ENCODE assay signal across 24 mouse cellular contexts in the genomic region with DNA sequence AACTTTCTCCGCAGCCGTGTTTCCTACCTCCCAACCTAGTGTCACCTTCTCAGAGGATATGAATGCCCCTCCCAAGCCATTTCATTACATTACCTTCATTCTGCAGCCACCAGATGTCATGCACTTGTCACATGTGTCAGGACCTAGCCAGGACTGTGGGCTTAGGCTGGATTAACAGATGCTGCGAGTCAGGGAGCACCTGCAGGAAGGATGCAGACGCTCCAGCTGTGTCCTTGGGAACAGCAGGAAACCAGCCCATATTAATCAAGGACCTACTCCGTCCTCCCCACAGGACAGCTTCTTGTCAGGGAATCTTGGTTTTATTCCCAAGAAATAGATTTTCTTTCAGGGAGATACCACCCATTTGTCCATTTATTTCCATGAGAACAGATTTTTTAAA. TPM values are rescaled to one million over a fixed set of nuclear protein-coding genes. Genes with fewer than 3 reads are reported as not detected.
DNase-seq lines count a peak whose midpoint lies in the region; ATAC-seq and TF ChIP-seq lines count a peak whose summit lies in the region.
"Had no signal": no experiment of that assay in that cellular context is flagged by ENCODE, and none has a peak within 500 bp of the region (broad histone marks: within the 10 kb centered on the region; RNA-seq: fewer than 3 reads in every experiment).

No protein-coding gene starts in this region.

- H3K9me3 ChIP-seq in hindbrain, embryonic 13.5 days, result no peaks in the 10 kb centered on the region
- no peaks in the 10 kb centered on the region for H3K9me3 ChIP-seq in hindbrain, embryonic 12.5 days (replicated peaks)
- no peaks in the 10 kb centered on the region for H3K9me3 ChIP-seq in stomach, embryonic 16.5 days (replicated peaks; ENCODE audit: control insufficient read depth, low read length)
- H3K9me3 ChIP-seq in stomach, postnatal 0 days (ENCODE audit: control insufficient read depth, low read length), result no peaks in the 10 kb centered on the region
- H3K9me3 ChIP-seq in kidney, embryonic 14.5 days (ENCODE audit: control insufficient read depth, low read length), result no peaks in the 10 kb centered on the region
- H3K9me3 ChIP-seq: embryonic facial prominence, embryonic 13.5 days; forebrain, embryonic 13.5 days; limb, embryonic 15.5 days; lung, embryonic 15.5 days had no signal

- no peak for TF ChIP-seq CTCF in stomach, postnatal 0 days (IDR thresholded peaks at IDR 0.05; ENCODE audit: low read depth)

- H3K4me2 ChIP-seq in hindbrain, embryonic 13.5 days, result no peak overlapping the region
- H3K4me2 ChIP-seq in hindbrain, embryonic 12.5 days (replicated peaks), result no peak overlapping the region
- no peak overlapping the region for H3K4me2 ChIP-seq in stomach, embryonic 16.5 days (ENCODE audit: low read depth, low read length)
- no peak overlapping the region for H3K4me2 ChIP-seq in stomach, postnatal 0 days (replicated peaks; ENCODE audit: low read depth)
- no peak overlapping the region for H3K4me2 ChIP-seq in kidney, embryonic 14.5 days (replicated peaks; ENCODE audit: low read depth, low read length)
- H3K4me2 ChIP-seq: embryonic facial prominence, embryonic 13.5 days; forebrain, embryonic 13.5 days; limb, embryonic 15.5 days; lung, embryonic 15.5 days had no signal

- H3K4me3 ChIP-seq in hindbrain, embryonic 13.5 days, result no peak overlapping the region
- H3K4me3 ChIP-seq in hindbrain, embryonic 12.5 days, result no peak overlapping the region
- H3K4me3 ChIP-seq in stomach, embryonic 16.5 days (replicated peaks; ENCODE audit: low read length), result no peak overlapping the region
- no peak overlapping the region for H3K4me3 ChIP-seq in stomach, postnatal 0 days (ENCODE audit: low read depth, low read length)
- no peak overlapping the region for H3K4me3 ChIP-seq in kidney, embryonic 14.5 days (ENCODE audit: low read length)
- H3K4me3 ChIP-seq: embryonic facial prominence, embryonic 13.5 days; forebrain, embryonic 13.5 days; limb, embryonic 15.5 days; lung, embryonic 15.5 days had no signal

- WGBS in hindbrain, embryonic 13.5 days, result 54% methylated on average over 5 of the region's 5 CpGs
- 54% methylated on average over 5 of the region's 5 CpGs for WGBS in hindbrain, embryonic 12.5 days
- 51% methylated on average over 5 of the region's 5 CpGs for WGBS in stomach, embryonic 16.5 days
- WGBS in stomach, postnatal 0 days, result 53% methylated on average over 5 of the region's 5 CpGs
- WGBS in kidney, embryonic 14.5 days, result 54% methylated on average over 5 of the region's 5 CpGs

- ATAC-seq in hindbrain, embryonic 13.5 days (ENCODE audit: low FRiP score), result no peak
- no peak for ATAC-seq in hindbrain, embryonic 12.5 days (ENCODE audit: low FRiP score)
- ATAC-seq in stomach, embryonic 16.5 days (ENCODE audit: insufficient read depth, low FRiP score), result no peak
- ATAC-seq in stomach, postnatal 0 days (ENCODE audit: low FRiP score, low TSS enrichment), result no peak
- ATAC-seq in kidney, embryonic 14.5 days (ENCODE audit: low FRiP score, low TSS enrichment), result no peak
- ATAC-seq: forebrain, embryonic 13.5 days; inflammation-experienced regulatory T-cells, adult 6 months had no signal

- no peak overlapping the region for H3K27ac ChIP-seq in hindbrain, embryonic 13.5 days
- H3K27ac ChIP-seq in hindbrain, embryonic 12.5 days, result no peak overlapping the region
- H3K27ac ChIP-seq in stomach, embryonic 16.5 days (ENCODE audit: low read length), result no peak overlapping the region
- H3K27ac ChIP-seq in stomach, postnatal 0 days (replicated peaks), result no peak overlapping the region
- no peak overlapping the region for H3K27ac ChIP-seq in kidney, embryonic 14.5 days (ENCODE audit: low read depth, low read length)
- H3K27ac ChIP-seq: embryonic facial prominence, embryonic 13.5 days; forebrain, embryonic 13.5 days; limb, embryonic 15.5 days; liver, embryonic 14.5 days; lung, embryonic 15.5 days had no signal

- TF ChIP-seq EP300 in stomach, postnatal 0 days (optimal IDR thresholded peaks at IDR 0.05), result no peak

- H3K9ac ChIP-seq in hindbrain, embryonic 13.5 days, result 0 out of 2 replicates have a peak overlapping the region, but pooled peaks have one; percentile 0
- H3K9ac ChIP-seq in hindbrain, embryonic 12.5 days, result no peak overlapping the region
- H3K9ac ChIP-seq in stomach, embryonic 16.5 days (ENCODE audit: low read length), result 0 out of 2 replicates have a peak overlapping the region, but pooled peaks have one; percentile 5
- H3K9ac ChIP-seq in stomach, postnatal 0 days (ENCODE audit: low read length), result no peak overlapping the region
- H3K9ac ChIP-seq in kidney, embryonic 14.5 days (ENCODE audit: low read depth, low read length), result no peak overlapping the region
- H3K9ac ChIP-seq: embryonic facial prominence, embryonic 13.5 days; forebrain, embryonic 13.5 days; limb, embryonic 15.5 days; liver, embryonic 14.5 days; lung, embryonic 15.5 days had no signal

- H3K27me3 ChIP-seq in hindbrain, embryonic 13.5 days, result no peaks in the 10 kb centered on the region
- H3K27me3 ChIP-seq in hindbrain, embryonic 12.5 days, result no peaks in the 10 kb centered on the region
- no peaks in the 10 kb centered on the region for H3K27me3 ChIP-seq in stomach, embryonic 16.5 days (ENCODE audit: control insufficient read depth, insufficient read depth, low read length)
- no peaks in the 10 kb centered on the region for H3K27me3 ChIP-seq in stomach, postnatal 0 days (ENCODE audit: control insufficient read depth, insufficient read depth, low read length)
- no peaks in the 10 kb centered on the region for H3K27me3 ChIP-seq in kidney, embryonic 14.5 days (ENCODE audit: control insufficient read depth, insufficient read depth, low read length)
- H3K27me3 ChIP-seq: embryonic facial prominence, embryonic 13.5 days; forebrain, embryonic 13.5 days; limb, embryonic 15.5 days; lung, embryonic 15.5 days had no signal

- peaks cover 7% of the 10 kb centered on the region for H3K4me1 ChIP-seq in hindbrain, embryonic 13.5 days (replicated peaks)
- peaks cover 3% of the 10 kb centered on the region; the same call in 1 of the 2 replicates for H3K4me1 ChIP-seq in hindbrain, embryonic 12.5 days
- H3K4me1 ChIP-seq in stomach, embryonic 16.5 days (ENCODE audit: control insufficient read depth, insufficient read depth, low read length), result no peaks in the 10 kb centered on the region
- no peaks in the 10 kb centered on the region for H3K4me1 ChIP-seq in stomach, postnatal 0 days (replicated peaks; ENCODE audit: control insufficient read depth, insufficient read depth)
- H3K4me1 ChIP-seq in kidney, embryonic 14.5 days (ENCODE audit: control insufficient read depth, insufficient read depth, low read length), result no peaks in the 10 kb centered on the region
- H3K4me1 ChIP-seq: lung, embryonic 15.5 days had no signal

- no peak for DNase-seq in stomach, postnatal 0 days (ENCODE audit: low spot score)
- peak; percentile 37 for DNase-seq in ZHBTc4 (ENCODE audit: low read depth, low spot score)
- no peak for DNase-seq in layer of hippocampus, postnatal 36 days
- DNase-seq: cerebellum, adult 11 months; cerebellum, postnatal 14 days; kidney, adult 18-20 months; kidney, postnatal 10 days; left cerebral cortex, postnatal 4 days; lung, postnatal 4 days; retina, postnatal 1 day; right cerebral cortex, postnatal 25 days; spleen, adult 18-20 months; thymus, adult 18-20 months; thymus, postnatal 4 days had no signal

- H3K36me3 ChIP-seq in hindbrain, embryonic 13.5 days, result peaks cover 38% of the 10 kb centered on the region
- peaks cover 33% of the 10 kb centered on the region for H3K36me3 ChIP-seq in hindbrain, embryonic 12.5 days
- peaks cover 15% of the 10 kb centered on the region for H3K36me3 ChIP-seq in stomach, embryonic 16.5 days (ENCODE audit: control insufficient read depth, insufficient read depth, low read length)
- peaks cover 9% of the 10 kb centered on the region for H3K36me3 ChIP-seq in stomach, postnatal 0 days (ENCODE audit: control insufficient read depth, insufficient read depth, low read length)
- peaks cover 35% of the 10 kb centered on the region for H3K36me3 ChIP-seq in kidney, embryonic 14.5 days (ENCODE audit: control insufficient read depth, insufficient read depth, low read length)

RNA-seq across cellular contexts. Expression of a gene that starts 6.4 kb away (rescaled TPM):
- 5.4 and 5.5 TPM in 2 replicates for polyA plus RNA-seq in hindbrain, embryonic 13.5 days (2015; fragmentation: Nextera tagmentation; extraction: Ambion mirVana)
- polyA plus RNA-seq in hindbrain, embryonic 12.5 days (2016; fragmentation: Nextera tagmentation; extraction: Ambion mirVana), result 9.1 and 9.2 TPM in 2 replicates
- polyA plus RNA-seq in stomach, embryonic 16.5 days (2015; fragmentation: Nextera tagmentation; extraction: Ambion mirVana), result 6.9 and 7.0 TPM in 2 replicates
- polyA plus RNA-seq in stomach, postnatal 0 days (2015; fragmentation: Nextera tagmentation; extraction: Ambion mirVana), result 3.0 and 3.2 TPM in 2 replicates
- 8.7 and 13.0 TPM in 2 replicates for polyA plus RNA-seq in kidney, embryonic 14.5 days (2014; fragmentation: Nextera tagmentation; extraction: Ambion mirVana)
- 10 to 100 TPM; 23.6 to 26.2 TPM for total RNA-seq in layer of hippocampus, postnatal 36 days (2021)

RNA-seq across cellular contexts. Expression of a gene that starts 14.2 kb away (rescaled TPM):
- polyA plus RNA-seq in hindbrain, embryonic 13.5 days (2015; fragmentation: Nextera tagmentation; extraction: Ambion mirVana), result 23.2 and 24.7 TPM in 2 replicates
- polyA plus RNA-seq in hindbrain, embryonic 12.5 days (2016; fragmentation: Nextera tagmentation; extraction: Ambion mirVana), result 24.8 and 26.9 TPM in 2 replicates
- polyA plus RNA-seq in stomach, embryonic 16.5 days (2015; fragmentation: Nextera tagmentation; extraction: Ambion mirVana), result 17.5 and 24.0 TPM in 2 replicates
- polyA plus RNA-seq in stomach, postnatal 0 days (2015; fragmentation: Nextera tagmentation; extraction: Ambion mirVana), result 10.0 and 11.2 TPM in 2 replicates
- 22.6 and 25.7 TPM in 2 replicates for polyA plus RNA-seq in kidney, embryonic 14.5 days (2014; fragmentation: Nextera tagmentation; extraction: Ambion mirVana)
- total RNA-seq in layer of hippocampus, postnatal 36 days (2021), result 10 to 100 TPM; 55.3 to 61.2 TPM

RNA-seq across cellular contexts. Expression of a gene that starts 27.5 kb away (rescaled TPM):
- 10.1 and 14.1 TPM in 2 replicates for polyA plus RNA-seq in hindbrain, embryonic 13.5 days (2015; fragmentation: Nextera tagmentation; extraction: Ambion mirVana)
- polyA plus RNA-seq in hindbrain, embryonic 12.5 days (2016; fragmentation: Nextera tagmentation; extraction: Ambion mirVana), result 11.7 and 12.2 TPM in 2 replicates
- polyA plus RNA-seq in stomach, embryonic 16.5 days (2015; fragmentation: Nextera tagmentation; extraction: Ambion mirVana), result 132 and 144 TPM in 2 replicates
- polyA plus RNA-seq in stomach, postnatal 0 days (2015; fragmentation: Nextera tagmentation; extraction: Ambion mirVana), result 65.9 and 71.9 TPM in 2 replicates
- 35.6 and 40.0 TPM in 2 replicates for polyA plus RNA-seq in kidney, embryonic 14.5 days (2014; fragmentation: Nextera tagmentation; extraction: Ambion mirVana)
- 10 to 100 TPM in 1 of 2 experiments, 1 to 10 TPM in 1; 9.2 to 10.2 TPM for total RNA-seq in layer of hippocampus, postnatal 36 days (2021)

RNA-seq across cellular contexts. Expression of a gene that starts 54.9 kb away (rescaled TPM):
- 21.6 and 22.8 TPM in 2 replicates for polyA plus RNA-seq in hindbrain, embryonic 13.5 days (2015; fragmentation: Nextera tagmentation; extraction: Ambion mirVana)
- polyA plus RNA-seq in hindbrain, embryonic 12.5 days (2016; fragmentation: Nextera tagmentation; extraction: Ambion mirVana), result 31.8 and 32.8 TPM in 2 replicates
- 20.4 and 22.6 TPM in 2 replicates for polyA plus RNA-seq in stomach, embryonic 16.5 days (2015; fragmentation: Nextera tagmentation; extraction: Ambion mirVana)
- 8.2 and 10.0 TPM in 2 replicates for polyA plus RNA-seq in stomach, postnatal 0 days (2015; fragmentation: Nextera tagmentation; extraction: Ambion mirVana)
- 28.7 and 38.1 TPM in 2 replicates for polyA plus RNA-seq in kidney, embryonic 14.5 days (2014; fragmentation: Nextera tagmentation; extraction: Ambion mirVana)
- 10 to 100 TPM; 20.3 to 22.4 TPM for total RNA-seq in layer of hippocampus, postnatal 36 days (2021)

Comparison
In these comparisons a context has a peak if more than half of its experiments do, and no peak if none do; other contexts are left out.
1. H3K9ac ChIP-seq: peak in hindbrain, embryonic 13.5 days (single experiment) and stomach, embryonic 16.5 days (single experiment); none in hindbrain, embryonic 12.5 days (single experiment), stomach, postnatal 0 days (single experiment) and kidney, embryonic 14.5 days (single experiment).